Mouse (Mus musculus) heart, adult 8-10 months (tissue): Measurements from ENCODE around the gene Akap6. TPM values are rescaled to one million over a fixed set of nuclear protein-coding genes. Genes with fewer than 3 reads are reported as not detected.

Experiments
- DNase-seq: peaks from one replicate; pipeline ENCODE4 v3.0.0; 2022; ENCODE audit warnings: low spot score
- total RNA-seq, 4 experiments: library from RNA; stranded (reverse); gene quantifications; 2 replicates each; pipeline ENCODE4 v1.2.4; 2022

Akap6 gene
- total RNA-seq, 4 experiments from 2014 or later, result 99.5 to 139 (median 123) TPM

DNA sequence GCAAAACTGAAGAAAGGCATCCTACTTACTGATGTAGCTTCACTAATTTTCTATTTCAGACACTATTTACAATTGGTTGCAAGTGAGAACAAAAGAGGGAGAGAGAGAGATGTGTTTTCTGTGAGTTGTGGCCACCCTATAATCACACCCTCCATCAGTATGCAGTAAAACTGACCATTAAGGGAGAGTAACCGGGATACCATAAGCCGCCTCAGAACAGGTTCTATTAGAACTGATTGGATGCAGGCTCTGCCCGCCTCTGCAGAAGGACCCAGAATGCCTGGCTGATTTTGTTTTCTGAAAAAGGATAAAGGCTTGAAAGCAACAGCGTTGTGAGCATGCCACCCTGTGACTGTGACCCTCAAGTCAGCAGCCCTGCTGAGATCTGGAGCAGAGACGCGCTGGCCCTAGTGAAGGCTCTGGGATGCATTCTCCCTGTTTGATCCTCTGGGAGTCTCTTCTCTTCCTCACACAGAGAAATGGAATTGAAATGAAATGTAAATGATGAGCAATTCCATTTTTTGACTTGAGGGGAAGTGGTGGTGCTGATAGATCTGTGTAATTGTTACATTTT is 445.0 kb downstream of the Akap6 start:
- no peak for DNase-seq

DNA sequence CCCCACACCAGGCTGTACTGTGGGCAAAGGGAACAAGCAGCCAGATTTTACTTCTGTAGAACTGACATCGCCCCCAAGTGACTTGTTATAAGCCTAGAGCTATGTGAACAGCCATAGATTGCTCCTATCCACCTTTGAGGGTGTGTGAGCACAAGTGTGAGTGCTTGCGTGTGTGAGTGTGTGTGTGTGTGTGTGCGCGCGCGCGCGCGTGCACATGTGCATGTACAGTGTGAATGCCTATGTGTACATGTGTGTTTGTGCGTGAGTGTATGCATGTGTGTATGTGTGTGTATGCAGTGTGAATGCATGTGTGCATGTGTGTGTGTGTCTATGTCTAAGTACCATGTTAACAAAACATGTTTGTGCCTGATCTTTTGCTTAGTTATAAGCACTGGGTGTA is 445.6 kb downstream of the Akap6 start:
- DNase-seq, result no peak

DNA sequence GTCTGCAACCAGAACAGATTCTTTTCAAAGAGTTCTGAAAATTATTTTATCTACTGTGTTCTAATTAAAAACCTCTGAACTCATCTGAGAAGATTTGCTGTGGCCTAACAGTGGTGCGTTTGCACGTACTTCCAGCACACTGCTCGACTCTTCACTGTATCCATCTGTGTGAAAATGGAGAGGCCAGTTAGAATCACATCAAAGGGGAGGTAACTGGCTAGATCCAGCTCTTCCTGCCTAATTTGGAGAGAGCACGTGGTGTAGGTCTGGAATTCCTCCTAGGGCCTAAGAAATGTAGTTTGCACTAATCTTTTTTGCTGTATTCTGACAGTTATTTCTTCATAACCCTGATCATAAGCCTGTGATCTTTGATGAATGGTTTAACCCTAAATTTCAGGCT is 446.3 kb downstream of the Akap6 start:
- no peak for DNase-seq

DNA sequence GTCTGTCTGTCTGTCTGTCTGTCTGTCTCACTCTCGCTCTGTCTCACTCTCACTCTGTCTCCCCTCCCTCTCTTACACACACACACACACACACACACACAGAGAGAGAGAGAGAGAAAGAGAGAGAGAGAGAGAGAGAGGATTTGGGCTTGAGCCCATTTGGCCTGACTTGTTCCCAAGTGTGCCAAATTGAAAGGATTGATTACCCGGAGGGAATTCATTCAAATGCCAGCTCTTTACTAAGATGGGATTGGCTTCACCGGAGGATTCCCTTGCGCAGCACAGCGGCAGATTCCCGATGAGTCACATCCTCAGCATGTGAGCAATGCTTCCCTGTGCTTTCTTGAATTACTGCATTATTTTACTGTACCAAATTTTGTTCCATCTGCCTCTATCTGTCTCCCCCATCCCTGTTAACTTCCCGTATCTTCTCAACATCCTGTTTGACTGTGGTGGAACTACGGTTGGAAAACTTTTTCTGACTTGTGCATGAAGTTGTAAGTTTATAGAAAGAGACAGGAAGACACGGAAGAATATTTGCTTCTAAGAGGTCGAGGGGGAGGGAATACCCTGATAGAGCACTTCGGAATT is 447.4 kb downstream of the Akap6 start:
- peak; percentile 10 for DNase-seq

DNA sequence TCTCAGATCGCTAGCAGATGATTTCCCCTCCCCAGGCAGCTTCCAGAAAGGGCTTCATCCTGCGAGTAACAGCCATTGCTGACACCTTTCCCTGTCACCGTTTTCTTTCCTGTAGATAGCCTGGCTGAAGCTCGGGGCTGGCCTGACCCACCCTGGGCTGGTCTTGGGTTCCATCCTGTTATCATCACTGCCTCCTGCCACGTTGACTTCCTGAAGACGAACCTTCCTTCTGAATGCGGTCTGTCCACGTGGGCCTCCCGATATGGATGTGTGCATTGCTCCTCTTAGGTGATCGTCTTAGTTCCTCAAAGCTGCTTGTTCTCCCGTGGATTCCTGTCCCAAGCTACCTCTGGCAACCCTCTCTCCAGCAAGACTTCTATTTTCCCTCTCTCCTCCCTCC is 448.5 kb downstream of the Akap6 start:
- no peak for DNase-seq

DNA sequence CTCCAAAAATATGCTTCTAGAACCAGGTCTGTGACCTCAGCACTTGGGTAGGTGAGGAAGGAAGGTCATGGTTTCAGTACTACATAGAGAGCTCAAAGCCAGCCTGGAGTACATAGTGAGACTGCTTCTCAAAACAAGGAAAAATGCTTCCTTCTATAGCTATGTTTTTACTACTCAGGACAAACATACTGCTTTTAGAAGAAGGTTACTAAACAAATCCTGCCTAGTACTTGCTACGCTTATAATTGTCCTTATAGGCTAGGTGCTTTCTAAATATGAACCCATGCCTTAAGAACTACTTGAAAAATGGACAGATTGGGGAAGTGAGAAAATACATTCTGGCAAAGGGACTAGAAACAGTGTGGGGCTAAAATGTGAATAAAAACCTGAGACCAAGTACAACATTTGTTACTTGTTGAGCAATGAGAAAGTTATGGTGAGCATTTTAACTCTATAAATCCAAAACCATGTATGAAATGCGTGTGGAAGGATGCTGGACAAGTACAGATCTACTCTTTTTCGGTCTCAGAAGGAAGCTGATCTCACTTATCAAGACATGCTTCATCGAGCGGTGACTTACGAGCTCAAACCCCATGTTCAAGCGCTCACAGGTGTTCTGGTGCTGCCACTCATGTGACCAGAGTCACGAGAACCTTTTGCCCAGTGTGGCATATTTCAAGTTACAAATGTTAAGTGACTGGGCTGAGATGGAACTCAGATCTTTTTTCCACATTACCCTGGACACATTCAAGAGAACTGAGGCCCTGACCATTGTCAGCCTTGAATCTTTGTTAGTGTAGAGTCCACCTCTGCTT is 469.2 kb downstream of the Akap6 start:
- DNase-seq, result no peak

DNA sequence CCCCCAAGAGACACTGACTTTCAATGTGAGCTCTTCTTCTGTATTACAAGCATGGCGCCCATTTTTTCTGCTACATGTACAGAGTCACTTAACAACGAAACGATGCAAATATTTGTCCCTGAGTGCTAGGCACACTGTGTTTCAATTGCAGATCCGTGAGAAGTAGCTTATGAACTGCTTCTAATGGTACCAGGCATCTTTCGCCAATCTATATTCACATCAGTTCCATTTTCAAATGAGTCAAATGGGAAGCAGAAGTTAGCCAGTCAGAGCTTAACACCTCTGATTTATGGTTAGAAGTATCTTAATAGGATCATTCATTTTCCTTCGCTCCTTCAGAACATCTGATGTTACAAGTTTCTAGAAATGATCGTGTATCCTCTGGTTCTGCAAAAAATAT is 492.3 kb downstream of the Akap6 start:
- DNase-seq, result no peak

DNA sequence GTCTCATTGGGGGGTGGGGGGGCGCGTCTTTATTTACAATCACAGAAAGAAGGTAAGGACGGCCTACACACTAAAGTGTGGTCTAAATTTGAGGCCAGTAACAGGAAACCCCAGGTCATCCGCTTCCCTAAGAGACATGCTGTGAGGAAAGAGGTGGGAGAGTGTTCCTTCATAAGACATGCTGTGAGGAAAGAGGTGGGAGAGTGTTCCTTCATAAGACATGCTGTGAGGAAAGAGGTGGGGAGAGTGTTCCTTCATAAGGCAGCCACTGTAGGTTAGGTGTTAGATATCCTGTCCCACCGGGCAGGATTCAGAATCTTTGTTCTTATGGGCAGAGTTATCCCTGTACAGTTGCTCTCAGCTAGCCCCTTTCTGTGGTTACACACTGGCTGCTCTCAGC is 494.5 kb downstream of the Akap6 start:
- no peak for DNase-seq

Other genes starting within 250 kb of the Akap6 start
- 10 to 100 TPM; 69.3 to 74.4 (median 71.9) TPM for gene Arhgap5, start 195.4 kb upstream of the Akap6 start, total RNA-seq